Mouse (Mus musculus): ENCODE measurements around the gene BC053393. TPM values are rescaled to one million over a fixed set of nuclear protein-coding genes. Genes with fewer than 3 reads are reported as not detected.
"Not testable (repeated sequence)": the region's sequence is repeated elsewhere in the genome, so short reads cannot be mapped to it uniquely, and the experiment has no call there.

The BC053393 gene
- polyA plus RNA-seq, 1 experiment from 2014 or later = not detected

DNA sequence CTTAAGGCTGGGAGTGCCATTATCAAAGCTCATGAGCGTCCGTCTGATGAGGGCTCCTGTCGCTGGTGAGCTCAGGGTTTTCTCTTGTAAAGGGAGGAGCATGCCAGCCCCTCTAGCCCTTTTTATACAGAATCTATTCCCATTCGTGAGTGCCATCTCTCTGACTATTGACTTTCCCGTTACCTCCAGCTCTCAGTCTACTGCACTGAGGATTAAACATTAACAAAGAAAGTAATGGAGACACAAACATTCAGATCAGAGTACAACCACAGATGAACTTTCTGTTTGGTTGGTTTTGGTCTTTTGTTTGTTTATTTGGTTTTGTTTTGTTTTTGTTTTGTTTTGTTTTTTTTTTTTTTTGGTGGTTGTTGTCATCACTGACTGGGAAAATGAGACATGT lies 11.4 kb downstream of the BC053393 start:
- H3K4me1 ChIP-seq (replicated peaks) = no peaks in the 10 kb centered on the region
- H3K27ac ChIP-seq = no peak overlapping the region
- no peak for DNase-seq (ENCODE audit: low spot score)
- H3K27me3 ChIP-seq (ENCODE audit: insufficient read depth, poor library complexity, severe bottlenecking) = no peaks in the 10 kb centered on the region
- H3K4me3 ChIP-seq = no peak overlapping the region
- no peaks in the 10 kb centered on the region for H3K36me3 ChIP-seq
- 82% methylated on average over 5 of the region's 5 CpGs for WGBS
- no peaks in the 10 kb centered on the region for H3K9me3 ChIP-seq

- no peak overlapping the region for H3K27ac ChIP-seq
- no peaks in the 10 kb centered on the region for H3K9me3 ChIP-seq
- H3K27me3 ChIP-seq (ENCODE audit: insufficient read depth, poor library complexity, severe bottlenecking) = no peaks in the 10 kb centered on the region
- no peaks in the 10 kb centered on the region for H3K36me3 ChIP-seq
- H3K4me3 ChIP-seq = no peak overlapping the region
- WGBS = 92% methylated on average over 2 of the region's 2 CpGs
- H3K4me1 ChIP-seq (replicated peaks) = no peaks in the 10 kb centered on the region
- no peak for DNase-seq (ENCODE audit: low spot score)
Observed at GRCm38 (mm10) chr11:46592416-46592815, 21.1 kb downstream of the BC053393 start.

- Histone ChIP-seq H3K9me3 (no peaks in the 10 kb centered on the region), H3K27ac (no peak overlapping the region), H3K36me3 (no peaks in the 10 kb centered on the region), H3K4me1 (replicated peaks) (no peaks in the 10 kb centered on the region), H3K27me3 (ENCODE audit: insufficient read depth, poor library complexity, severe bottlenecking) (no peaks in the 10 kb centered on the region), H3K4me3 (no peak overlapping the region)
- no peak for DNase-seq (ENCODE audit: low spot score)
- WGBS = 97% methylated on average over 1 of the region's 1 CpGs
Observed at GRCm38 (mm10) chr11:46619929-46620328, 48.6 kb downstream of the BC053393 start.

- H3K27ac ChIP-seq = no peak overlapping the region
- H3K27me3 ChIP-seq (ENCODE audit: insufficient read depth, poor library complexity, severe bottlenecking) = no peaks in the 10 kb centered on the region
- H3K4me3 ChIP-seq = no peak overlapping the region
- no peaks in the 10 kb centered on the region for H3K36me3 ChIP-seq
- DNase-seq (ENCODE audit: low spot score) = no peak
- no peaks in the 10 kb centered on the region for H3K9me3 ChIP-seq
- 70% methylated on average over 7 of the region's 7 CpGs for WGBS
- no peaks in the 10 kb centered on the region for H3K4me1 ChIP-seq (replicated peaks)
Observed at GRCm38 (mm10) chr11:46620414-46621168, 49.3 kb downstream of the BC053393 start.

DNA sequence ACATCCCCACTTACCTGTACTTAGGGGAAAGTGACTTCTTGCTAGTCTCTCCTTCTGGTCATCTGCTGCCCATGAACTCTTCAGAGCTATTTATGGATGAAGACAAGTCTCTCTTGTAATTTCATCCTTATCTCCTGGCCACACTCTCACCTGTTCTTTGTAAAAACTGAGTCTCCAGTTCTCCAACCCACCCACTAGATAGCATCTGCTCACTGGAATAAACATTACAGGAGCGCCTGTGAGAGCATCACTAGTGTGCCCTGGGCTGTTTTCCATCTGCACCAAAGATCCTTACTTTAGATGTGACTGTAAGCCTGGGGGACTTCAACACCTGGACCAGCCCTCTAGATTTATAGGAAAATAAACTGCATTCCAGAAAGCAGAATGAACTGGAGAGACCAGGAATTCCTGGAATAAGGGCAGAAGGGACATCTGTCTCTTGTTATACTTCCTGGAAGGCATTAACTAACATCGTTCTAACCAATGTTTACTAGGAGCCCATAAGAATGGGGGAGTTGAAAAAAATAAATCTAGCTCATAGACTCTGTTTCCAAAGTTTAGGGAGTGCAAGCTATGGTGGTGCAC lies 58.0 kb downstream of the BC053393 start, which contains the start of gene Dppa1:
TSS of gene Dppa1 (minus strand) at position 51 of the 585 bp plus-strand sequence.
- Histone ChIP-seq H3K27ac (no peak within 1 kb of the TSS), H3K36me3 (no peaks in the 10 kb centered on the region), H3K27me3 (ENCODE audit: insufficient read depth, poor library complexity, severe bottlenecking) (no peaks in the 10 kb centered on the region), H3K9me3 (no peaks in the 10 kb centered on the region), H3K4me3 (no peak within 1 kb of the TSS), H3K4me1 (replicated peaks) (no peaks in the 10 kb centered on the region)
- 79% methylated on average over 2 of the region's 2 CpGs for WGBS
- DNase-seq (ENCODE audit: low spot score) = no peak

DNA sequence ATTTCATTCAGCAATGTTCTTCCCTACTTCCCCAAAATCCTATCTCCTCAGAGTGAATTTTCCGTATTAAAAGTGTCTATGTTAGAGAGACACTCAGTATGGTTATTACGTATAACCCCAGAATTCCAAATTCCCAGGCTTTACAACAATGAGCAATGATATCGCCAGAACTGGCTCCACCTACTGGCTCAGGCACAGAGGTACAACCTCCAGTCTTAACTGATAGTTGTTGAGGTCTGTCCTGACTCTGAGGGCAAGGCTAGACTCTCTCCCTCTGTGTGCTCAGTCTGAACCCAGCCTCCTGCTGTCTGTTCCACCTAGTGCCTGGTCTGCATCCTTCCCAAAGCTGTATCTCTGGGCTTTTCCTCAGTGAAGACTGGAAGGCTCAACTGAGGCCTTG lies 60.3 kb downstream of the BC053393 start:
- Histone ChIP-seq H3K27ac (no peak overlapping the region), H3K27me3 (ENCODE audit: insufficient read depth, poor library complexity, severe bottlenecking) (no peaks in the 10 kb centered on the region), H3K9me3 (no peaks in the 10 kb centered on the region), H3K4me1 (replicated peaks) (no peaks in the 10 kb centered on the region), H3K36me3 (no peaks in the 10 kb centered on the region), H3K4me3 (no peak overlapping the region)
- peak; percentile 8 for DNase-seq (ENCODE audit: low spot score)
- WGBS = 44% methylated on average over 3 of the region's 3 CpGs

DNA sequence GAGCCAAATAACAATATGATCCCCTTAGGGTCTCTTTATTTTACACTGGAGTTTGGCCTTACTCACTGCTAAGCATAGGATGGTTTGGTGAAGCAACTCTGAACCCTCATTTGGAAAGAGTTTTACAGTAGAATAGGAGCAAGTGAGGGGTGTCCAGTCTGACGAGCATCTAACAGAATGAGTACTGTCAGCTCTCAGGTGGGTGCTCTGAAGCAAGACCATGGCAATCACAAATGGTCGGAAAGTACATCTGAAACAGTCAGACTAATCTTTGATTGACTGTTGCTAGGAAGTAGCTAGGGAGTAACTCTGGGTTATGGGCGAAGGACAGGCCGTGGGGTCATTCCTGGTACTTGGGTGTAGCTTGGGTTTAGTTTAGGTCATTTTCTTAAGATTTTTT lies 64.2 kb downstream of the BC053393 start:
- not testable (repeated sequence) for H3K9me3 ChIP-seq; H3K27me3 ChIP-seq (ENCODE audit: insufficient read depth, poor library complexity, severe bottlenecking); H3K4me1 ChIP-seq (replicated peaks); H3K4me3 ChIP-seq; H3K27ac ChIP-seq; H3K36me3 ChIP-seq; DNase-seq (ENCODE audit: low spot score)
- WGBS = 87% methylated on average over 4 of the region's 4 CpGs

GRCm38 (mm10) chr11:46636568-46636967 lies 65.2 kb downstream of the BC053393 start:
- Histone ChIP-seq H3K9me3 (no peaks in the 10 kb centered on the region), H3K27ac (no peak overlapping the region), H3K27me3 (ENCODE audit: insufficient read depth, poor library complexity, severe bottlenecking) (no peaks in the 10 kb centered on the region), H3K36me3 (no peaks in the 10 kb centered on the region), H3K4me1 (replicated peaks) (no peaks in the 10 kb centered on the region), H3K4me3 (no peak overlapping the region)
- 85% methylated on average over 3 of the region's 3 CpGs for WGBS
- no peak for DNase-seq (ENCODE audit: low spot score)

Other genes with a start within 250 kb of the BC053393 start
- not detected in 2 replicates for gene Itk, start 182.0 kb upstream of the BC053393 start, polyA plus RNA-seq (2016; fragmentation: Nextera tagmentation; extraction: Ambion mirVana)
- gene Fam71b, start 175.0 kb upstream of the BC053393 start, polyA plus RNA-seq (2016; fragmentation: Nextera tagmentation; extraction: Ambion mirVana) = not detected in 2 replicates
- gene Med7, start 134.6 kb upstream of the BC053393 start, polyA plus RNA-seq (2016; fragmentation: Nextera tagmentation; extraction: Ambion mirVana) = 92.6 and 97.7 TPM in 2 replicates
- 0.20 TPM in 1 of 2 replicates, not detected in the other for gene Havcr2, start 116.6 kb upstream of the BC053393 start, polyA plus RNA-seq (2016; fragmentation: Nextera tagmentation; extraction: Ambion mirVana)
- not detected in 2 replicates for gene Gm12169, start 47.3 kb upstream of the BC053393 start, polyA plus RNA-seq (2016; fragmentation: Nextera tagmentation; extraction: Ambion mirVana)
- not detected in 2 replicates for gene Dppa1, start 57.7 kb downstream of the BC053393 start, polyA plus RNA-seq (2016; fragmentation: Nextera tagmentation; extraction: Ambion mirVana)
- 0.12 TPM in 1 of 2 replicates, not detected in the other for gene Timd2, start 135.5 kb downstream of the BC053393 start, polyA plus RNA-seq (2016; fragmentation: Nextera tagmentation; extraction: Ambion mirVana)
- 0.13 TPM in 1 of 2 replicates, not detected in the other for gene Havcr1, start 163.5 kb downstream of the BC053393 start, polyA plus RNA-seq (2016; fragmentation: Nextera tagmentation; extraction: Ambion mirVana)
- gene Timd4, start 239.3 kb downstream of the BC053393 start, polyA plus RNA-seq (2016; fragmentation: Nextera tagmentation; extraction: Ambion mirVana) = 0.09 and 0.14 TPM in 2 replicates